Mouse (Mus musculus) kidney, embryonic 14.5 days (tissue): ENCODE data around the gene Ifnk. TPM values are rescaled to one million over a fixed set of nuclear protein-coding genes. Genes with fewer than 3 reads are reported as not detected.

ENCODE experiments used
- ATAC-seq: fragments of 200-750 bp; cut with Nextera tagmentation; 2 replicates; pipeline ENCODE4 v1.8.0; 2017; ENCODE audit warnings: moderate number of reproducible peaks, mild to moderate bottlenecking, moderate TSS enrichment, moderate library complexity; ENCODE audit not compliant: low FRiP score, low TSS enrichment
- H3K27ac ChIP-seq: fragments of 300-500 bp; sonication (generic); 2 replicates; pipeline ENCODE4 v1.5.1; 2014; ENCODE audit warnings: low read depth, mild to moderate bottlenecking, low read length, moderate library complexity, mixed read lengths
- H3K27me3 ChIP-seq: fragments of 300-500 bp; sonication (generic); 2 replicates; pipeline ENCODE4 v1.6.1; 2014; ENCODE audit warnings: mild to moderate bottlenecking, low read length; ENCODE audit not compliant: control insufficient read depth, insufficient read depth
- H3K36me3 ChIP-seq: fragments of 300-500 bp; sonication (generic); 2 replicates; pipeline ENCODE4 v1.6.1; 2014; ENCODE audit warnings: low read length, mixed read lengths; ENCODE audit not compliant: control insufficient read depth, insufficient read depth
- H3K4me1 ChIP-seq: fragments of 300-500 bp; sonication (generic); 2 replicates; pipeline ENCODE4 v1.6.1; 2014; ENCODE audit warnings: low read length, mixed read lengths; ENCODE audit not compliant: control insufficient read depth, insufficient read depth
- H3K4me2 ChIP-seq: fragments of 300-500 bp; sonication (generic); replicated peaks from 2 replicates; pipeline ENCODE4 v1.6.1; 2014; ENCODE audit warnings: low read depth, mild to moderate bottlenecking, low read length
- H3K4me3 ChIP-seq: fragments of 300-500 bp; sonication (generic); 2 replicates; pipeline ENCODE4 v1.5.1; 2014; ENCODE audit warnings: mild to moderate bottlenecking, low read length
- H3K9ac ChIP-seq: fragments of 300-500 bp; sonication (generic); 2 replicates; pipeline ENCODE4 v1.6.1; 2014; ENCODE audit warnings: low read depth, mild to moderate bottlenecking, low read length, moderate library complexity
- H3K9me3 ChIP-seq: fragments of 300-500 bp; sonication (generic); 2 replicates; pipeline ENCODE4 v1.6.1; 2016; ENCODE audit warnings: low read length; ENCODE audit not compliant: control insufficient read depth
- WGBS: fragments of 180-500 bp; shearing (Covaris S2); extraction: QIAGEN DNeasy Blood & Tissue Kit; methylation state at CpG from one replicate; pipeline ENCODE4 v1.1.7; 2014; 5-methylcytosine and 5-hydroxymethylcytosine counted together
- polyA plus RNA-seq: library from polyadenylated mRNA; unstranded; fragments of >200 nt; fragmentation: Nextera tagmentation; extraction: Ambion mirVana; gene quantifications from 2 replicates; pipeline ENCODE4 v1.2.1, GENCODE M21; 2014

Gene Ifnk
- polyA plus RNA-seq, 1 experiment from 2014 or later: 0.55 TPM

DNA sequence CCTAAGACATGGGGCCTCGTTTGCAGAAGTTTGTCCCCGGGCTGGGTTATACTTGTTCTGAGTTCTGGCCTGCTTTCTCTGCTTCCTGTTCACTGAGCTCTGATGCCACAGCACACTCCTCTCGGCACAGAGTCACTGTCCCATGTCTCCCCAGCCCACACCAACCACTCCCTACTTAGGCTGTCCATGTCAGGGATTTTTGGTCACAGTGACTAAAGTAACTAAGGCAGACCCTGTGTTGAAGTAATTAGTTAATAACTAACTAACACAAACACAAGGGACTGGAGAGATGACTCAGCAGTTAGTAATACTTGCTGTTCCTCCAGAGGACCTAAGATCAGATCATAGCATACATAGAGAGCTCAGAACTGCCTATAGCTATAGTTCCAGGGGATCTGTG lies 14.1 kb downstream of the Ifnk start:
- Histone ChIP-seq H3K4me3 (no peak overlapping the region), H3K36me3 (no peaks in the 10 kb centered on the region), H3K27ac (no peak overlapping the region), H3K27me3 (no peaks in the 10 kb centered on the region), H3K9ac (no peak overlapping the region), H3K4me1 (no peaks in the 10 kb centered on the region), H3K4me2 (no peak overlapping the region), H3K9me3 (no peaks in the 10 kb centered on the region; the same call in 1 of the 2 replicates)
- peak; percentile 68; the same call in 1 of the 2 replicates for ATAC-seq
- WGBS: 67% methylated on average over 3 of the region's 3 CpGs

DNA sequence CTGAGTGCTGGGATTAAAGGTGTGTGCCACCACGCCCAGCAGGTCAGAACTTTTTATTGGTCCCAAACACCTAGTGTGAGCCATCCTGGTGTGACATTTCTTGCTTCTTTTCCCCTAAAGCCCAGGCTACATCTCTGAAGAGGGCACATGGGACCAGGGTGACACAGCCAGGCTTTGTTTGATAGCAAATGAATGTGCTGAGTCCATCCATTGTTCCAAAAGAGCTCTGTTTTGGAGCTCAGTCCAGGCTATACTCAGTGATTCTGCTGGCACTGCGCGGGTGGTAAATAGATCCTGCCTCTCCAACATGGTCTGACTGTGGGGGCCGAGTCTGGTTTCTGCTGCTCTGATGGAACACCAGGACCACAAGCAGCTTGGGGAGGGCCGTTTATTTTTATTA lies 16.0 kb downstream of the Ifnk start:
- Histone ChIP-seq H3K4me2 (no peak overlapping the region), H3K4me3 (no peak overlapping the region), H3K36me3 (no peaks in the 10 kb centered on the region), H3K27me3 (no peaks in the 10 kb centered on the region), H3K9me3 (no peaks in the 10 kb centered on the region; the same call in 1 of the 2 replicates), H3K9ac (no peak overlapping the region), H3K4me1 (no peaks in the 10 kb centered on the region), H3K27ac (no peak overlapping the region)
- no peak for ATAC-seq
- WGBS: 70% methylated on average over 5 of the region's 5 CpGs

DNA sequence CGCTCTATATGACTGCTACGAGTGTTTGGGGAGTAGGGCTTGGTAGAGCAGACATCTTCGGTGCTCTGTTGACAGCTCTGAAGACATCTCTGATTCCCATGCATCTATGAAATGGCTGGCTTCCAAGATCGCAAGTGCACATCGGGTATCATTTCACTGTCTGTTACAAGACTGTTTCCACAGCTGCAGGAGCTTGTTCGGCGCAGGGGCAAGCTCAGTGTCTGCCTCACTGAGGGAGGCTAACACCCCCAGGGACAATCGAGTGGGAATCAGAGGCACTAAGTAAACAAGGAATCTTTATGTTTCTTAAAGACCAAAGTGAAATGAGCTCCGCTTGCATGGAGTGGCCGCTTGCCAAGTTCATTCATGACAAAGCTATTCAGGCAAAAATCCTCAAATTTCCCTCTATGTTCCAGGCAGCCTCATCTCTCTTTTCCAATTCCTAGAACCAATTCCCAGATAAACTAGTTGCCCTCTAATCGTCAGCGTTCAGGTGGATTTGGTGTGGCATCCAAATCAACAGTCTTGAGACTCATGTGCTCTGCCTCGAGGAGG lies 17.8 kb downstream of the Ifnk start:
- no peak overlapping the region for H3K9ac ChIP-seq
- no peak overlapping the region for H3K4me3 ChIP-seq
- H3K27ac ChIP-seq: no peak overlapping the region
- no peaks in the 10 kb centered on the region; the same call in 1 of the 2 replicates for H3K9me3 ChIP-seq
- no peak for ATAC-seq
- H3K4me2 ChIP-seq: no peak overlapping the region
- WGBS: 63% methylated on average over 13 of the region's 13 CpGs
- H3K27me3 ChIP-seq: no peaks in the 10 kb centered on the region
- no peaks in the 10 kb centered on the region for H3K4me1 ChIP-seq
- H3K36me3 ChIP-seq: no peaks in the 10 kb centered on the region

DNA sequence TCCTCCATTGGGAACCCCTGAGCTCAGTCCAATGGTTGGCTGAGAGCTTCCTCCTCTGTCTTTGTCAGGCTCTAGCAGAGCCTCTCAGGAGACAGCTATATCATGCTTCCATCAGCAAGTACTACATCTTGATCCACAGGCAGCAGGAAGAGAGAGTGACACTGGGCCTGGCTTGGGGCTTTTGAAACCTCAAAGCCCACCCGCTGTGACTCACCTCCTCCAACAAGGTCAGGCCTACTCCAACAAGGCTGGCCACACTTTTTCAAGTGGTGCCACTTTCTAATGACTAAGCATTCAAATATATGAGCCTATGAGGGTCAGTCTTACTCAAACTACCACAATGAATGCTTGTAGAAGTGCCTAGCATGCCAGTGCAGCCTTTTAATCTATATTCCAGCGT lies 20.6 kb downstream of the Ifnk start:
- Histone ChIP-seq H3K27ac (no peak overlapping the region), H3K27me3 (no peaks in the 10 kb centered on the region), H3K36me3 (no peaks in the 10 kb centered on the region), H3K9me3 (no peaks in the 10 kb centered on the region; the same call in 1 of the 2 replicates), H3K9ac (no peak overlapping the region), H3K4me2 (no peak overlapping the region), H3K4me1 (no peaks in the 10 kb centered on the region), H3K4me3 (no peak overlapping the region)
- no peak for ATAC-seq
- WGBS: 90% methylated on average over 2 of the region's 2 CpGs

DNA sequence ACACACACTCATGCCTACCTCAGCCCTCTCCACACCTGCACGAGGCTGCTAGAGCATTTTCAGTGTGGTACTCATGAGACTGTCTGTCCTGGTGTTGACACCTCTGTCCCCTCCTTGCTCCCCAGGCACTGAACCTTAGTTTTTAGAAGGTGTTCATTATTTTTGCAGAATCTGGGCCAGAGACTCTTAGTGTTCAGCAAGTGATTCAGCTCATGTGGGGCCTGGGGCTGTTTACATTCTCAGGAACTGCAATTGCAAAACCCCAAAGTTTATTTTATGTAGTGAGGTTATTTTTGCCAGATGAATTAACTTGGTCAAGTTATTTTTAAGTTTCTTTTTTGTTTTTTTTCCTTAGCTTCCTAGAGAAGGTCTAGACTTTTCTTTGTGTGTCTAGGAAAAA lies 21.7 kb downstream of the Ifnk start:
- H3K27me3 ChIP-seq: no peaks in the 10 kb centered on the region
- no peaks in the 10 kb centered on the region for H3K9me3 ChIP-seq
- no peaks in the 10 kb centered on the region for H3K36me3 ChIP-seq
- ATAC-seq: no peak
- no peak overlapping the region for H3K4me2 ChIP-seq
- H3K4me1 ChIP-seq: no peaks in the 10 kb centered on the region
- H3K27ac ChIP-seq: no peak overlapping the region
- H3K4me3 ChIP-seq: no peak overlapping the region
- WGBS: 86% methylated on average over 1 of the region's 1 CpGs
- no peak overlapping the region for H3K9ac ChIP-seq

DNA sequence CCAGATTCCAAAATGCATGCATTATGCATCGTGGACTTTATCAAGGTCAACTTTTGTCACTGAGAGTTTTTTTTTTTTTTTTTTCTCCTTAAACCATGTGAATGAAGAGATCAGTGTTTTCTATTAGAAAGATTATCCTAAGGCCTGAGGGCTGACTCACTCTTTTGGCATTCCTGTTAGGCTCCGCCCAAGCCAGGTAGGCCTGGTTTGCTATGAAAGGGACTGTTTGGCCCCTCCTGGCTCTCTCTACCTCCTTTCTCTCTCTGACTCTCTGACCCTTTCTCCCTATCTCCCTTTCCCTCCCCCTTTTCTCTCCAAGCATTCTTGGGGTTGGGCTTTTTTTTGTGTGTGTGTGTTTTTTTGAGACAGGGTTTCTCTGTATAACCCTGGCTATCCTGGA lies 23.7 kb downstream of the Ifnk start:
- Histone ChIP-seq H3K36me3 (no peaks in the 10 kb centered on the region), H3K4me1 (no peaks in the 10 kb centered on the region)
- ATAC-seq: no peak

DNA sequence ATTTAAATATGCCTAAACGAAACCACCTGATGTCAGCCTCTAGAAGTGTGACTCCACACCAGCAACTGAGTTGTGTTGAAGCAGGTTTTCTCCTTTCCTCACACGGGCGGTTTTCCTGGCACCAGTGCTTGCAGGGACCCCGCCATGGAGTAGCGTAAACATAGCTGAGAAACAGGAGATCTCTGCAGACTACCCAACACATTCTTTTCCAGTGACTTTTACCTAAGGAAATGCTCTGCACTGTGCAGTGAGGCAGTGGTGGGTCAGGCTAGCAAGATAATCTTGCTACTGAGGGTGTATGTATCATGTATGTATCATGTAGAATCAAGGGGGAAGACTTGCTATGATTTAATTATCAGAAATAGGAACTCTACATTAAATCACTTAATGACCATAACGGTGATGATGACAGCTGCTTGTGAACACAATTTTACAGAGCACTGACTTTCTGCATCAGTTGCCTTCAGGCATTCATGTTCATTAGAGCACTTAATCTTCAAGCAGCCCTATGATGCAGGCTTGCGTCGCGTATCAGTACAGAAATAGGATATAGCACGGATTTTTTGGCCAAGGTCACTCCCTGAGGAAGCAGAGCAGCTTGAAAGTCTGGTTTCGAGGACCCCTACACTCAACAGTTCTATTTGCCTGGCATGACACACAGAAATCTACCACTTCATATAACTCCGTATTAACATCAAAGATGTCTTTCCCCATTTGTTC lies 26.2 kb downstream of the Ifnk start:
- Histone ChIP-seq H3K36me3 (no peaks in the 10 kb centered on the region), H3K9me3 (no peaks in the 10 kb centered on the region), H3K27ac (no peak overlapping the region), H3K27me3 (no peaks in the 10 kb centered on the region), H3K4me3 (no peak overlapping the region), H3K9ac (no peak overlapping the region), H3K4me2 (no peak overlapping the region), H3K4me1 (no peaks in the 10 kb centered on the region)
- WGBS: 66% methylated on average over 12 of the region's 12 CpGs
- no peak for ATAC-seq

More for the DNA sequence above, 23.7 kb downstream of the Ifnk start:
- Histone ChIP-seq H3K9ac (no peak overlapping the region), H3K4me3 (no peak overlapping the region), H3K4me2 (no peak overlapping the region), H3K27ac (no peak overlapping the region), H3K9me3 (no peaks in the 10 kb centered on the region), H3K27me3 (no peaks in the 10 kb centered on the region)
- 82% methylated on average over 2 of the region's 2 CpGs for WGBS

DNA sequence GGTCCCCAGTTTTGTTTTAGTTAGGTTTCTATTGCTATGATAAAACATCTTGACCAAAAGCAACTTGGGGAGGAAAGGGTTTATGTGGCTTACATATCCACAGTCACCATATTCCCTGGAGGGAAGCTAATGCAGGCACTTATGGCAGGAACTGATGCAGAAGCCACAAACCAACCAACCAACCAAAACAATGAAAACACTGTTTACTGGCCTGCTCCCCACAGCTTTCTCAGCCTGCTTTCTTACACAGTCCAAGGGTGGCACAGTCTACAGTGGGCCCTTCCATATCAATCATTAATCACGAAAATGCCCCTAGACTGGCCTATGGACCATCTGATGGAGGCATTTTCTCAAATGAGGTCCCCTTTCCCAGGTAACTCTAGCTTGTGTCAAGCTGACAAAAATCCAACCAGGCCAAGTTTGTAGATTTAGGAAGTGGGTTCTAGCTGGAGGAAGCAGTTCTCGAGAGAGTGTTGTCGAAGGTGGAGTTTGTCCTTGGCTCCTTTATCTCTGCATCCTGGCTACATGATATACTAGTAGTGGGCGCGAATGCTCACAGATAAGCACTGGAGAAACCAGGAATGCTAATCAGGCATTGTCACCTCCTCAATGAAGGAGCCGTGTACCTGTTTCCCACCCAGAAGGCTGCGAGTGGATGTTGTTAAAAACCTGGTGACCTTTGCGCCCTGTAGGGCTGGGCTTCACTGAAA lies 35.9 kb downstream of the Ifnk start:
- Histone ChIP-seq H3K9ac (no peak overlapping the region), H3K27ac (no peak overlapping the region), H3K36me3 (no peaks in the 10 kb centered on the region; the same call in 1 of the 2 replicates), H3K27me3 (no peaks in the 10 kb centered on the region), H3K4me2 (no peak overlapping the region), H3K9me3 (no peaks in the 10 kb centered on the region), H3K4me1 (no peaks in the 10 kb centered on the region), H3K4me3 (no peak overlapping the region)
- no peak for ATAC-seq
- WGBS: 93% methylated on average over 8 of the region's 8 CpGs

DNA sequence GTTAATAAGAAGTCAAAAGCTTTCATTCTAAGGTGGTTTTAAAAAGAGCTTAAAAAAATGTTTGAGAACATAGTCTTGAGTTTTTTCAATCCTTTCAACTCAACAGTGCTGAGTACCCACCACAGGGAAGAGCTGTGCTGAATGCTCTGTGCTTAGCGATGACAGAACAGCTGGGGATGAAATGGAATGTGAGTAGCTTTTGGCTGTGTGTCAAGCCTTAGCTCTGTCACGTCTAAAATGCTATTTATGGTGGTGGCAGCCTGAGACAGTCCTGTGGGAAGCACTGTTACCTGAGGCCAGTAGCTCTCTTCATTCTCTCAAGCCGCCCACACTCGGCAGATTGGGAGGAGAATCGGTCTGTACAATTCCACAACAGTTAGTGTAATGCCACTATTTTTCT lies 37.9 kb downstream of the Ifnk start:
- no peak for ATAC-seq

More for the DNA sequence above, 37.9 kb downstream of the Ifnk start:
- Histone ChIP-seq H3K4me2 (no peak overlapping the region), H3K4me1 (no peaks in the 10 kb centered on the region), H3K27me3 (no peaks in the 10 kb centered on the region), H3K9me3 (no peaks in the 10 kb centered on the region), H3K36me3 (no peaks in the 10 kb centered on the region; the same call in 1 of the 2 replicates), H3K9ac (no peak overlapping the region), H3K27ac (no peak overlapping the region), H3K4me3 (no peak overlapping the region)
- 64% methylated on average over 5 of the region's 5 CpGs for WGBS
